Mouse (Mus musculus): Measurements from ENCODE around the gene Tnn.

DNA sequence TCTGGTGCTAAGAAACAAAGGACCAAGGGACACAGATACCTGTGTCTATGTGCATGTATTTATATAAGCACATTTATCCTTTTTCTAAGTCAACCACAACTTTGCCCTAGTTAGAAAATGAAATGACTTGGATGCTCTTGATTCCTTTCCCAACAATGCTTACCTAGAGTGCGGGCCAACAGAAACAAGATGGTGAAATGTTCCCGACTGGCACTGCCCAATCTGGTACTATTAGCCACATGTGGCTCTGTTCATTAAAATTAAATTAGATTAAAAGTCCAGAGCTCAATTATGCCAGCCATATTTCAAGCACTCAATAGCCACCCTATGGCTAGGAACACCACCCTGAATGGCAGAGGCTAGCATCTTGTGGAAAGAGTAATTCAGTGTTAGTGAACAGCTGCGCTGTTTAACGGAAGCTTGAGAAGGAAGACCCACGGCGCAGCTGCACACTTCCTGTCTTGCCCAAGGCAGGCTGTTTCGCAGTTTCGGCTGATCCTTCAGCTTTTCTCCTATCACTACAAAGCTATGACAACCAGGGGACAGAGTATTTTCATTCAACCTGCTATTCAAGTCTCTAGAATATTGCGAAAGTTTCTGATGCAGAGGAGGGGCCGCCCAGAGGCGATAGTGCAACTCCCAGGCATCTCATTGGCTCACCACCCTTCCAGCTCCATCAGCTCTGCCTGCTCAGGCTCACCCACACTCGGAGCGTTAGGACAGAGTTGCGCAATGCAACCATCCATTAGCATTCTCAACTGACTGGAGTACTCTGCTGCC, 74.3 kb downstream of the Tnn start:
- TF ChIP-seq CHD2 (IDR thresholded peaks at IDR 0.05; ENCODE audit: low read depth, low read length) (no peak), ZC3H11A (IDR thresholded peaks at IDR 0.05; ENCODE audit: borderline replicate concordance, low read depth, low read length) (no peak), MAFK (IDR thresholded peaks at IDR 0.05; ENCODE audit: insufficient read depth, low read depth, low read length) (no peak), ZNF384 (IDR thresholded peaks at IDR 0.05; ENCODE audit: low read depth, low read length) (no peak), HCFC1 (IDR thresholded peaks at IDR 0.05; ENCODE audit: borderline replicate concordance, insufficient read depth, low read length) (no peak)
